Mouse (Mus musculus) thymus, adult 2 months (tissue): ENCODE measurements around the gene Kmo.

Source experiments
- CTCF ChIP-seq: fragments of 200-500 bp; IDR thresholded peaks from 2 replicates; pipeline ENCODE4 v1.5.1; 2012; ENCODE audit warnings: mild to moderate bottlenecking, control low read depth, low read length, moderate library complexity, borderline replicate concordance; ENCODE audit not compliant: control insufficient read depth, poor library complexity, insufficient read depth; ENCODE audit errors: extremely low read depth
- POLR2A ChIP-seq: fragments of 200-500 bp; IDR thresholded peaks from 2 replicates; pipeline ENCODE4 v1.6.1; 2012; ENCODE audit warnings: mild to moderate bottlenecking, low read length, control low read depth, moderate library complexity; ENCODE audit not compliant: control insufficient read depth, poor library complexity, insufficient read depth; ENCODE audit errors: extremely low read depth

DNA sequence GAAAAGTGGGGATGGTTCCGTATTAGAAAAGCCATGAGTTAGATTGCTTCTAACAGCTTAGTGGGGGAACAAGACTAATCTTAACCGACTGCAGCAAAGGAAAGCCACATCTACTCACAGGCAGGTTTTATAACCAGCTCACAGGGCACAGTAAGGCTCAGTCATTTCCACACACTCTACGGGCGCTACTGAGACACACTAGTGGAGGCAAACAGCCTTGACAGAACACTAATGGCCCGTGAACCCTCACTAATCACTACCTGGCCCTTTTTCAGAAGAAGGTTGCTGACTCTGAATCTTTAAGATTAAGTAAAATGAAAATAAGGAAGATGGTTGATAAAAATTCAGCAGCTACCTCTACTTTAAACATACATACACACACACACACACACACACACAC lies 87.4 kb downstream of the Kmo start:
- TF ChIP-seq CTCF (no peak), POLR2A (no peak)
